In genomic region chr10:62920766-62921156, GRCm38 (mm10) we compare ENCODE assay signal across 8 mouse cellular contexts. TPM values are rescaled to one million over a fixed set of nuclear protein-coding genes. Genes with fewer than 3 reads are reported as not detected.
A peak's percentile ranks its signal among the peaks of the same experiment; 100 is the strongest.
DNase-seq lines count a peak whose midpoint lies in the region; ATAC-seq and TF ChIP-seq lines count a peak whose summit lies in the region.

No protein-coding gene starts in this region.

- H3K4me2 ChIP-seq in heart, embryonic 11.5 days = peak overlapping the region; percentile 89
- peak overlapping the region; percentile 70 for H3K4me2 ChIP-seq in forebrain, embryonic 15.5 days (replicated peaks)

- peak overlapping the region; percentile 72 for H3K27ac ChIP-seq in heart, embryonic 11.5 days (ENCODE audit: low read depth, low read length)
- H3K27ac ChIP-seq in ES-E14 (ENCODE audit: insufficient read depth, low read depth, low read length, poor library complexity, severe bottlenecking) = no peak overlapping the region
- H3K27ac ChIP-seq in forebrain, embryonic 15.5 days (replicated peaks) = peak overlapping the region; percentile 85
- peak overlapping the region; percentile 10; the same call in 1 of the 2 replicates for H3K27ac ChIP-seq in macrophage

- peak overlapping the region; percentile 82 for H3K4me3 ChIP-seq in heart, embryonic 11.5 days (ENCODE audit: low read depth, low read length)
- peak overlapping the region; percentile 74 to 96 for H3K4me3 ChIP-seq in ES-E14 (ENCODE audit: insufficient read depth in 1 of 2, low read depth in 1 of 2, low read length in 2 of 2, poor library complexity in 1 of 2, severe bottlenecking in 1 of 2)
- H3K4me3 ChIP-seq in forebrain, embryonic 15.5 days = peak overlapping the region; percentile 73
- H3K4me3 ChIP-seq in macrophage (ENCODE audit: inconsistent target) = peak overlapping the region; percentile 70

- no peaks in the 10 kb centered on the region for H3K27me3 ChIP-seq in heart, embryonic 11.5 days (ENCODE audit: control insufficient read depth, insufficient read depth, low read length)
- H3K27me3 ChIP-seq in forebrain, embryonic 15.5 days = no peaks in the 10 kb centered on the region

- intact Hi-C loops in heart, postnatal 36 days (cut with DNase I) = loop anchor here (2.0 to 5.0 kb wide), 2 partner anchors 26 to 128 kb away; partner anchors contain the start of genes Ccar1 and Dna2

- H3K36me3 ChIP-seq in heart, embryonic 11.5 days (ENCODE audit: control insufficient read depth, insufficient read depth, low read length) = no peaks in the 10 kb centered on the region
- H3K36me3 ChIP-seq in ES-E14 (ENCODE audit: control insufficient read depth, insufficient read depth, low read length, poor library complexity, severe bottlenecking) = no peaks in the 10 kb centered on the region
- no peaks in the 10 kb centered on the region for H3K36me3 ChIP-seq in forebrain, embryonic 15.5 days
- H3K36me3 ChIP-seq in macrophage (ENCODE audit: inconsistent target) = no peaks in the 10 kb centered on the region

- in situ Hi-C loops in ES-E14 (cut with MboI; ENCODE audit: low sequenced_read_pairs in 2 of 2, unreplicated experiment in 2 of 2) = no loop called here

- H3K4me1 ChIP-seq in heart, embryonic 11.5 days (ENCODE audit: control insufficient read depth, insufficient read depth, low read length) = 0 out of 2 replicates have a peak, but pooled peaks cover 2% of the 10 kb centered on the region
- peaks cover 0 to 2% of the 10 kb centered on the region in 2 experiments; a peak in 1 of 4 replicates for H3K4me1 ChIP-seq in ES-E14 (ENCODE audit: control insufficient read depth in 2 of 2, insufficient read depth in 2 of 2, low read length in 2 of 2, poor library complexity in 1 of 2)
- peaks cover 20% of the 10 kb centered on the region for H3K4me1 ChIP-seq in forebrain, embryonic 15.5 days

- WGBS in heart, embryonic 11.5 days (ENCODE audit: insufficient replicate concordance) = 0% methylated on average over 29 of the region's 29 CpGs
- 0% methylated on average over 29 of the region's 29 CpGs for WGBS in forebrain, embryonic 15.5 days
- WGBS in macrophage (ENCODE audit: missing documents) = under 1% methylated on average over 29 of the region's 29 CpGs

- peak overlapping the region; percentile 94 for H3K9ac ChIP-seq in heart, embryonic 11.5 days (ENCODE audit: low read depth, low read length)
- H3K9ac ChIP-seq in ES-E14 (ENCODE audit: insufficient read depth, low read depth, low read length, poor library complexity, severe bottlenecking) = peak overlapping the region; percentile 88
- H3K9ac ChIP-seq in forebrain, embryonic 15.5 days (replicated peaks) = peak overlapping the region; percentile 89

- no peak for DNase-seq in heart, postnatal 36 days
- DNase-seq in ES-E14 (ENCODE audit: low read depth, low spot score) = no peak
- no peak for DNase-seq in urinary bladder, postnatal 36 days (ENCODE audit: low spot score in 2 of 2)
- DNase-seq in frontal cortex, postnatal 36 days (ENCODE audit: low spot score in 2 of 2) = no peak

- ATAC-seq in heart, embryonic 11.5 days (replicated peaks; ENCODE audit: insufficient number of reproducible peaks, low FRiP score, low TSS enrichment) = peak; percentile 66
- ATAC-seq in forebrain, embryonic 15.5 days (replicated peaks) = peak; percentile 74
- ATAC-seq in monocyte, adult 5-6 weeks (replicated peaks; ENCODE audit: insufficient number of reproducible peaks, low FRiP score, low TSS enrichment, poor library complexity, severe bottlenecking) = no peak

- H3K9me3 ChIP-seq in heart, embryonic 11.5 days (replicated peaks; ENCODE audit: control insufficient read depth, low read length) = no peaks in the 10 kb centered on the region
- no peaks in the 10 kb centered on the region for H3K9me3 ChIP-seq in ES-E14 (ENCODE audit: control insufficient read depth, insufficient read depth, low read depth, low read length)
- H3K9me3 ChIP-seq in forebrain, embryonic 15.5 days = no peaks in the 10 kb centered on the region

- H3K79me2 ChIP-seq in macrophage (ENCODE audit: inconsistent target) = peaks cover 34% of the 10 kb centered on the region; the same call in 1 of the 2 replicates

TF ChIP-seq in ES-E14, 5 proteins besides CTCF, POLR2A, EP300 and RAD21:
- TF ChIP-seq MAFK (IDR thresholded peaks at IDR 0.05; ENCODE audit: insufficient read depth, low read depth, low read length) = no peak
- no peak for TF ChIP-seq ZC3H11A (IDR thresholded peaks at IDR 0.05; ENCODE audit: borderline replicate concordance, low read depth, low read length)
- TF ChIP-seq HCFC1 (IDR thresholded peaks at IDR 0.05; ENCODE audit: borderline replicate concordance, insufficient read depth, low read length) = no peak
- TF ChIP-seq ZNF384 (IDR thresholded peaks at IDR 0.05; ENCODE audit: low read depth, low read length) = no peak
- TF ChIP-seq CHD2 (IDR thresholded peaks at IDR 0.05; ENCODE audit: low read depth, low read length) = no peak

RNA-seq across cellular contexts. Expression of gene Slc25a16, which starts 0.3 kb away (rescaled TPM):
- polyA plus RNA-seq in heart, embryonic 11.5 days (2014; fragmentation: Nextera tagmentation; extraction: Ambion mirVana) = 12.0 and 12.7 TPM in 2 replicates
- 10 to 100 TPM; 22.6 to 26.9 TPM for total RNA-seq in heart, postnatal 36 days (2021)
- 12.8 and 16.3 TPM in 2 replicates for total RNA-seq in ES-E14 (2012; rRNA removed)
- polyA plus RNA-seq in forebrain, embryonic 15.5 days (2015; fragmentation: Nextera tagmentation; extraction: Ambion mirVana) = 18.7 and 19.1 TPM in 2 replicates
- 10 to 100 TPM in 9 of 26 experiments, 1 to 10 TPM in 17; 1.2 to 23.0 (median 6.8) TPM for total RNA-seq in macrophage (2018; cell fraction: chromatin; rRNA removed)
- 10 to 100 TPM in 24 of 26 experiments, 1 to 10 TPM in 2; 8.5 to 19.0 (median 14.5) TPM for total RNA-seq in macrophage (2018; cell fraction: cytosol; rRNA removed)
- total RNA-seq in macrophage (2018; cell fraction: nucleus; rRNA removed) = 10 to 100 TPM in 9 of 26 experiments, 1 to 10 TPM in 17; 3.0 to 18.9 (median 8.2) TPM
- 10.9 to 14.1 TPM (median 13.0 TPM) in 3 replicates for polyA plus RNA-seq in macrophage (2018)
- 19.2 to 25.3 TPM (median 20.8 TPM) in 3 replicates for total RNA-seq in monocyte, adult 5-6 weeks (2017)

RNA-seq across cellular contexts. Expression of gene Tet1, which starts 12.0 kb away (rescaled TPM):
- polyA plus RNA-seq in heart, embryonic 11.5 days (2014; fragmentation: Nextera tagmentation; extraction: Ambion mirVana) = 25.9 and 32.6 TPM in 2 replicates
- 1 to 10 TPM; 6.2 to 8.7 TPM for total RNA-seq in heart, postnatal 36 days (2021)
- total RNA-seq in ES-E14 (2012; rRNA removed) = 307 and 557 TPM in 2 replicates
- polyA plus RNA-seq in forebrain, embryonic 15.5 days (2015; fragmentation: Nextera tagmentation; extraction: Ambion mirVana) = 35.0 and 40.0 TPM in 2 replicates
- 1 to 10 TPM in 9 of 26 experiments, under 1 TPM in 12, not detected in 5; 0.04 to 2.3 (median 0.88) TPM for total RNA-seq in macrophage (2018; cell fraction: chromatin; rRNA removed)
- under 1 TPM; 0.03 to 0.73 (median 0.21) TPM for total RNA-seq in macrophage (2018; cell fraction: cytosol; rRNA removed)
- total RNA-seq in macrophage (2018; cell fraction: nucleus; rRNA removed) = 1 to 10 TPM in 5 of 26 experiments, under 1 TPM in 19, not detected in 2; 0.06 to 1.9 (median 0.39) TPM
- polyA plus RNA-seq in macrophage (2018) = 0.04 to 0.12 TPM (median 0.04 TPM) in 3 replicates
- 0.10 to 3.2 TPM (median 0.85 TPM) in 3 replicates for total RNA-seq in monocyte, adult 5-6 weeks (2017)

RNA-seq across cellular contexts. Expression of gene Dna2, which starts 26.1 kb away (rescaled TPM):
- 25.6 and 26.2 TPM in 2 replicates for polyA plus RNA-seq in heart, embryonic 11.5 days (2014; fragmentation: Nextera tagmentation; extraction: Ambion mirVana)
- total RNA-seq in heart, postnatal 36 days (2021) = under 1 TPM; 0.56 to 0.76 TPM
- 26.4 and 28.5 TPM in 2 replicates for total RNA-seq in ES-E14 (2012; rRNA removed)
- 8.4 and 9.0 TPM in 2 replicates for polyA plus RNA-seq in forebrain, embryonic 15.5 days (2015; fragmentation: Nextera tagmentation; extraction: Ambion mirVana)
- total RNA-seq in macrophage (2018; cell fraction: chromatin; rRNA removed) = 10 to 100 TPM in 17 of 26 experiments, 1 to 10 TPM in 9; 1.8 to 46.4 (median 16.0) TPM
- total RNA-seq in macrophage (2018; cell fraction: cytosol; rRNA removed) = 1 to 10 TPM in 25 of 26 experiments, under 1 TPM in 1; 0.62 to 6.4 (median 3.5) TPM
- 10 to 100 TPM in 13 of 26 experiments, 1 to 10 TPM in 13; 2.1 to 41.7 (median 9.8) TPM for total RNA-seq in macrophage (2018; cell fraction: nucleus; rRNA removed)
- polyA plus RNA-seq in macrophage (2018) = 5.2 to 7.5 TPM (median 5.8 TPM) in 3 replicates
- 53.3 to 72.9 TPM (median 67.8 TPM) in 3 replicates for total RNA-seq in monocyte, adult 5-6 weeks (2017)

RNA-seq across cellular contexts. Expression of gene Rufy2, which starts 59.3 kb away (rescaled TPM):
- polyA plus RNA-seq in heart, embryonic 11.5 days (2014; fragmentation: Nextera tagmentation; extraction: Ambion mirVana) = 13.1 and 13.3 TPM in 2 replicates
- total RNA-seq in heart, postnatal 36 days (2021) = 10 to 100 TPM; 10.4 to 11.8 TPM
- 15.8 and 17.1 TPM in 2 replicates for total RNA-seq in ES-E14 (2012; rRNA removed)
- 58.3 and 63.6 TPM in 2 replicates for polyA plus RNA-seq in forebrain, embryonic 15.5 days (2015; fragmentation: Nextera tagmentation; extraction: Ambion mirVana)
- 100 to 1,000 TPM in 3 of 26 experiments, 10 to 100 TPM in 23; 16.3 to 105 (median 57.5) TPM for total RNA-seq in macrophage (2018; cell fraction: chromatin; rRNA removed)
- 10 to 100 TPM in 8 of 26 experiments, 1 to 10 TPM in 18; 3.6 to 12.5 (median 8.4) TPM for total RNA-seq in macrophage (2018; cell fraction: cytosol; rRNA removed)
- 10 to 100 TPM in 25 of 26 experiments, 1 to 10 TPM in 1; 9.3 to 67.3 (median 25.7) TPM for total RNA-seq in macrophage (2018; cell fraction: nucleus; rRNA removed)
- 9.7 to 10.9 TPM (median 10.0 TPM) in 3 replicates for polyA plus RNA-seq in macrophage (2018)
- 14.6 to 24.6 TPM (median 15.7 TPM) in 3 replicates for total RNA-seq in monocyte, adult 5-6 weeks (2017)

Comparison
In these comparisons a context has a peak if more than half of its experiments do, and no peak if none do; other contexts are left out.
1. RNA of gene Tet1, which starts 12.0 kb away (total RNA-seq): 307 to 557 TPM in ES-E14; 6.2 to 8.7 TPM in heart, postnatal 36 days and 0.10 to 3.2 TPM in monocyte, adult 5-6 weeks; every median in the first group is over 10 times any median in the second.
2. RNA of gene Dna2, which starts 26.1 kb away (total RNA-seq): 53.3 to 72.9 TPM in monocyte, adult 5-6 weeks and 26.4 to 28.5 TPM in ES-E14; 0.56 to 0.76 TPM in heart, postnatal 36 days; every median in the first group is over 10 times any median in the second.
3. Peak in every context shown above with its lines, with median percentiles within 50 percentile points of each other: H3K4me3 ChIP-seq and H3K9ac ChIP-seq.